Mouse (Mus musculus): Measurements from ENCODE around the gene Csf2rb. TPM values are rescaled to one million over a fixed set of nuclear protein-coding genes. Genes with fewer than 3 reads are reported as not detected.
"Not testable (repeated sequence)": the region's sequence is repeated elsewhere in the genome, so short reads cannot be mapped to it uniquely, and the experiment has no call there.

The Csf2rb gene
- polyA plus RNA-seq, 1 experiment from 2014 or later = 0.44 TPM

GRCm38 (mm10) chr15:78331523-78332340 lies 6.2 kb downstream of the Csf2rb start:
- no peak for ATAC-seq
- Histone ChIP-seq H3K9me3 (replicated peaks; ENCODE audit: control insufficient read depth, low read length) (no peaks in the 10 kb centered on the region), H3K27me3 (replicated peaks; ENCODE audit: control insufficient read depth, insufficient read depth, low read length) (no peaks in the 10 kb centered on the region), H3K4me3 (ENCODE audit: low read depth, low read length) (no peak overlapping the region), H3K36me3 (ENCODE audit: control insufficient read depth, insufficient read depth, low read length) (no peaks in the 10 kb centered on the region), H3K4me2 (ENCODE audit: low read length) (no peak overlapping the region), H3K4me1 (ENCODE audit: control insufficient read depth, insufficient read depth, low read length) (no peaks in the 10 kb centered on the region), H3K9ac (ENCODE audit: low read length) (no peak overlapping the region), H3K27ac (ENCODE audit: low read depth, low read length) (no peak overlapping the region)
- 71% methylated on average over 5 of the region's 5 CpGs for WGBS
- DNase-seq (ENCODE audit: low spot score) = no peak

GRCm38 (mm10) chr15:78332981-78333380 lies 7.4 kb downstream of the Csf2rb start:
- H3K4me2 ChIP-seq (ENCODE audit: low read length) = no peak overlapping the region
- H3K9me3 ChIP-seq (replicated peaks; ENCODE audit: control insufficient read depth, low read length) = no peaks in the 10 kb centered on the region
- DNase-seq (ENCODE audit: low spot score) (no peak), ATAC-seq (no peak)
- H3K4me1 ChIP-seq (ENCODE audit: control insufficient read depth, insufficient read depth, low read length) = no peaks in the 10 kb centered on the region
- H3K27me3 ChIP-seq (replicated peaks; ENCODE audit: control insufficient read depth, insufficient read depth, low read length) = no peaks in the 10 kb centered on the region
- H3K27ac ChIP-seq (ENCODE audit: low read depth, low read length) = no peak overlapping the region
- no peaks in the 10 kb centered on the region for H3K36me3 ChIP-seq (ENCODE audit: control insufficient read depth, insufficient read depth, low read length)
- H3K9ac ChIP-seq (ENCODE audit: low read length) = no peak overlapping the region
- WGBS = 81% methylated on average over 6 of the region's 6 CpGs
- no peak overlapping the region for H3K4me3 ChIP-seq (ENCODE audit: low read depth, low read length)

GRCm38 (mm10) chr15:78334380-78334779 lies 8.8 kb downstream of the Csf2rb start:
- Histone ChIP-seq H3K36me3 (ENCODE audit: control insufficient read depth, insufficient read depth, low read length) (no peaks in the 10 kb centered on the region), H3K27me3 (replicated peaks; ENCODE audit: control insufficient read depth, insufficient read depth, low read length) (no peaks in the 10 kb centered on the region), H3K9me3 (replicated peaks; ENCODE audit: control insufficient read depth, low read length) (no peaks in the 10 kb centered on the region), H3K9ac (ENCODE audit: low read length) (no peak overlapping the region), H3K4me1 (ENCODE audit: control insufficient read depth, insufficient read depth, low read length) (no peaks in the 10 kb centered on the region), H3K4me2 (ENCODE audit: low read length) (no peak overlapping the region), H3K4me3 (ENCODE audit: low read depth, low read length) (no peak overlapping the region), H3K27ac (ENCODE audit: low read depth, low read length) (no peak overlapping the region)
- DNase-seq (ENCODE audit: low spot score) (no peak), ATAC-seq (no peak)
- 86% methylated on average over 3 of the region's 3 CpGs for WGBS

- not testable (repeated sequence) for H3K9me3 ChIP-seq (replicated peaks; ENCODE audit: control insufficient read depth, low read length); ATAC-seq; H3K36me3 ChIP-seq (ENCODE audit: control insufficient read depth, insufficient read depth, low read length); H3K9ac ChIP-seq (ENCODE audit: low read length); H3K27ac ChIP-seq (ENCODE audit: low read depth, low read length); H3K4me2 ChIP-seq (ENCODE audit: low read length); H3K27me3 ChIP-seq (replicated peaks; ENCODE audit: control insufficient read depth, insufficient read depth, low read length); H3K4me1 ChIP-seq (ENCODE audit: control insufficient read depth, insufficient read depth, low read length); H3K4me3 ChIP-seq (ENCODE audit: low read depth, low read length)
- DNase-seq (ENCODE audit: low spot score) = peak; percentile 42
- 26% methylated on average over 7 of the region's 7 CpGs for WGBS
Measured at GRCm38 (mm10) chr15:78339627-78340423, 14.3 kb downstream of the Csf2rb start.

DNA sequence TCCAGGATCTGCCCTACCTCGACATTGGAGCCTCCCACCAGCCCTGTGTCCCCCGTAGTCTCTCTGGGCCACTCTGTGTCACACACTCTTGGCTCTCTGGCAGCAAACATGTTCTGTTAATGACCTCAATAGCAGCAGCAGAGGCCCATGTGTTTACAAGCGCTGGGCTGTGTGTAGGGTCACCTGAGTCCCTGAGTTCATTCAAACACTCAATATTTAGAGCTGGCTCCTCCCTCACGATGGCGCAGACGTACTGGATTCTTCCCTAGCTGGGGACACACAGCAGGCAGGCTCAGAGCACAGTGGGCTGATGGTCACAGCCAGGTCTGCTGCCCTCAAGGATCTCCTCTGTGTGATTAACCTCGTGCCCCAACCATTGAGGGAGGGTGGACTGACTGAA lies 15.4 kb downstream of the Csf2rb start:
- not testable (repeated sequence) for H3K9me3 ChIP-seq (replicated peaks; ENCODE audit: control insufficient read depth, low read length); ATAC-seq; H3K4me2 ChIP-seq (ENCODE audit: low read length); H3K36me3 ChIP-seq (ENCODE audit: control insufficient read depth, insufficient read depth, low read length); H3K9ac ChIP-seq (ENCODE audit: low read length); H3K4me3 ChIP-seq (ENCODE audit: low read depth, low read length); H3K4me1 ChIP-seq (ENCODE audit: control insufficient read depth, insufficient read depth, low read length); DNase-seq (ENCODE audit: low spot score); H3K27me3 ChIP-seq (replicated peaks; ENCODE audit: control insufficient read depth, insufficient read depth, low read length); H3K27ac ChIP-seq (ENCODE audit: low read depth, low read length)
- WGBS = 72% methylated on average over 5 of the region's 7 CpGs

DNA sequence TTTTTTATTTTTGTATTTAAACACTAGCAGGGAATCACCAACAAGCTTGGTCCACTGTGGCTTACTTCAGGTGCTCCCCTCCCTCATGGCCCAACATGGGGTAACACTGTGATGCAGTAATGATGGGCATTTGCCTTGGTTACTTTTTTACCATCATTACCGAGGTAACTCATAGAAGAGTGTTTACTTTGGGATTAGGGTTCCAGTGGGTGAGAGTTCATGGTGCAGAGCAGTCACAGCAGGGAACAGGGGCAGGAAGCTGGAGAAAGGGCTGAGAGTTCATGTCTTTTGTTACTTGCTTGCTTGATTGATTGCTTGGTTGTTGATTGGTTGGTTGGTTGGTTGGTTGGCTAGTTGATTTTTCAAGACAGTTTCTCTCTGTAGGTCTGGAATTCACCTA lies 18.1 kb downstream of the Csf2rb start:
- ATAC-seq = no peak
- no peak overlapping the region for H3K4me2 ChIP-seq (ENCODE audit: low read length)
- H3K36me3 ChIP-seq (ENCODE audit: control insufficient read depth, insufficient read depth, low read length) = no peaks in the 10 kb centered on the region
- H3K4me3 ChIP-seq (ENCODE audit: low read depth, low read length) = no peak overlapping the region
- H3K27ac ChIP-seq (ENCODE audit: low read depth, low read length) = no peak overlapping the region
- no peak overlapping the region for H3K9ac ChIP-seq (ENCODE audit: low read length)
- WGBS = 28% methylated on average over 1 of the region's 1 CpGs
- H3K9me3 ChIP-seq (replicated peaks; ENCODE audit: control insufficient read depth, low read length) = no peaks in the 10 kb centered on the region
- no peaks in the 10 kb centered on the region for H3K27me3 ChIP-seq (replicated peaks; ENCODE audit: control insufficient read depth, insufficient read depth, low read length)
- H3K4me1 ChIP-seq (ENCODE audit: control insufficient read depth, insufficient read depth, low read length) = no peaks in the 10 kb centered on the region
- no peak for DNase-seq (ENCODE audit: low spot score)

GRCm38 (mm10) chr15:78344567-78344966 lies 19.0 kb downstream of the Csf2rb start:
- Histone ChIP-seq H3K4me1 (ENCODE audit: control insufficient read depth, insufficient read depth, low read length) (no peaks in the 10 kb centered on the region), H3K4me3 (ENCODE audit: low read depth, low read length) (no peak overlapping the region), H3K36me3 (ENCODE audit: control insufficient read depth, insufficient read depth, low read length) (no peaks in the 10 kb centered on the region), H3K9me3 (replicated peaks; ENCODE audit: control insufficient read depth, low read length) (no peaks in the 10 kb centered on the region), H3K9ac (ENCODE audit: low read length) (no peak overlapping the region), H3K27ac (ENCODE audit: low read depth, low read length) (no peak overlapping the region), H3K27me3 (replicated peaks; ENCODE audit: control insufficient read depth, insufficient read depth, low read length) (no peaks in the 10 kb centered on the region), H3K4me2 (ENCODE audit: low read length) (no peak overlapping the region)
- WGBS = 91% methylated on average over 3 of the region's 3 CpGs
- DNase-seq (ENCODE audit: low spot score) (no peak), ATAC-seq (no peak)

DNA sequence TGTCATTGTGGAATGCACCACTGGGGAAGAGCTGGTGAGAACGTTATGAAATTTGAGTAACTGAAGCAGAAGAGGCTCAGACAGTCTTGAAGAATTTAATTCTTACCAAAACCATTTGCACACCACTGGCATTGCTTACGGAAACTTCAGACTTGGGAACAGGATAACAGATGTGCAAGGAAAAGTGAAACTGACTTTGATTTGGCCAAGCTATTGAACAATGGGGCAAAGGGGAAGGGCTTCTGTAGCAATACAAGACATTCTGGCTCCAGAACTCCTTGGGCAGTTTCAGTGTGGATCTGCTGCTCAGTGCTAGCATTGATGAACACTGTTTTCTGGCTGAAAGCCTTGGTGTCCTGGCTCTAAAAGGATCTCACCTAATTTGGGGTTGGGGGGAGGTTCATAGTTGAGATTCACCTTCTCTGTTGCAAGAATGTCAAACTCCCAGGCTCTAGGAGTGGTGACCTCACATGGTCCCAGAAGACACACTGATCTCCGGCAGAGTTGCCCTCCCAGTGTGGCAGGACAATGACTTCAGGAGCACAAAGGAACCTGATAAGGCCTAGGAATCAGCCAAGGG lies 26.1 kb downstream of the Csf2rb start:
- WGBS = 60% methylated on average over 3 of the region's 3 CpGs

DNA sequence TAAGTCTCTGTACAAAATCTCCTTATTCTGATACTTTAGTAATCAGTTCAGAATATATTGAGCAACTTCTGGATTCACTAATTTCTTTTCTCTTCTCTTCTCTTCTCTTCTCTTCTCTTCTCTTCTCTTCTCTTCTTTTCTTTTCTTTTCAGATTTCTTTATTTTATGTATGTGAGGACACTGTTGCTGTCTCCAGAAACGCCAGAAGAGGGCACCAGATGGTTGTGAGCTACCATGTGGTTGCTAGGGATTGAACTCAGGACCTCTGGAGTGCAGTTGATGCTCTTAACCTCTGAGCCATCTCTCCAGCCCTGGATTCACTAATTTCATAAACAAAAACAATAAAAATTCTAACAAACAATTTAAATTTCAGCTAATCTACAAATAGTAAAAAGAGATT lies 29.4 kb downstream of the Csf2rb start:
- WGBS = 0% methylated on average over 1 of the region's 1 CpGs
- Histone ChIP-seq H3K4me1 (ENCODE audit: control insufficient read depth, insufficient read depth, low read length) (no peaks in the 10 kb centered on the region), H3K9me3 (replicated peaks; ENCODE audit: control insufficient read depth, low read length) (no peaks in the 10 kb centered on the region), H3K27me3 (replicated peaks; ENCODE audit: control insufficient read depth, insufficient read depth, low read length) (no peaks in the 10 kb centered on the region), H3K9ac (ENCODE audit: low read length) (no peak overlapping the region), H3K4me3 (ENCODE audit: low read depth, low read length) (no peak overlapping the region), H3K4me2 (ENCODE audit: low read length) (no peak overlapping the region), H3K36me3 (ENCODE audit: control insufficient read depth, insufficient read depth, low read length) (no peaks in the 10 kb centered on the region), H3K27ac (ENCODE audit: low read depth, low read length) (no peak overlapping the region)
- ATAC-seq = no peak
- DNase-seq (ENCODE audit: low spot score) = peak; percentile 49

More for the DNA sequence above, 26.1 kb downstream of the Csf2rb start:
- no peak for DNase-seq (ENCODE audit: low spot score)
- no peaks in the 10 kb centered on the region for H3K27me3 ChIP-seq (replicated peaks; ENCODE audit: control insufficient read depth, insufficient read depth, low read length)
- no peaks in the 10 kb centered on the region for H3K4me1 ChIP-seq (ENCODE audit: control insufficient read depth, insufficient read depth, low read length)
- no peak overlapping the region for H3K27ac ChIP-seq (ENCODE audit: low read depth, low read length)
- H3K4me3 ChIP-seq (ENCODE audit: low read depth, low read length) = no peak overlapping the region
- no peak for ATAC-seq
- no peak overlapping the region for H3K9ac ChIP-seq (ENCODE audit: low read length)
- H3K36me3 ChIP-seq (ENCODE audit: control insufficient read depth, insufficient read depth, low read length) = no peaks in the 10 kb centered on the region
- no peak overlapping the region for H3K4me2 ChIP-seq (ENCODE audit: low read length)
- no peaks in the 10 kb centered on the region for H3K9me3 ChIP-seq (replicated peaks; ENCODE audit: control insufficient read depth, low read length)
